Mouse (Mus musculus) brain, embryonic 14.5 days (tissue): ENCODE data around the gene Drosha. TPM values are rescaled to one million over a fixed set of nuclear protein-coding genes. Genes with fewer than 3 reads are reported as not detected.
"Not testable (repeated sequence)": the region's sequence is repeated elsewhere in the genome, so short reads cannot be mapped to it uniquely, and the experiment has no call there.

Experiments
- DNase-seq: peaks from one replicate; pipeline ENCODE4 v3.0.0-alpha.2; 2011; ENCODE audit warnings: low read depth
- CTCF ChIP-seq: fragments of 200-500 bp; IDR thresholded peaks from 2 replicates; pipeline ENCODE4 v1.5.1; 2012; ENCODE audit warnings: inconsistent platforms, mild to moderate bottlenecking, moderate library complexity, borderline replicate concordance; ENCODE audit not compliant: insufficient read depth, insufficient read length; ENCODE audit errors: extremely low read depth
- POLR2A ChIP-seq: fragments of 200-500 bp; IDR thresholded peaks from 2 replicates; pipeline ENCODE4 v1.6.1; 2012; ENCODE audit warnings: mild to moderate bottlenecking, inconsistent platforms, borderline replicate concordance; ENCODE audit not compliant: poor library complexity, insufficient read depth, insufficient read length, severe bottlenecking; ENCODE audit errors: extremely low read depth
- polyA plus RNA-seq: library from polyadenylated mRNA; depleted of rRNA; stranded (reverse); fragments of >200 nt; gene quantifications from 2 replicates; pipeline ENCODE4 v1.2.3, GENCODE M21; 2012

Gene Drosha
- polyA plus RNA-seq, 1 experiment = 57.1 TPM

DNA sequence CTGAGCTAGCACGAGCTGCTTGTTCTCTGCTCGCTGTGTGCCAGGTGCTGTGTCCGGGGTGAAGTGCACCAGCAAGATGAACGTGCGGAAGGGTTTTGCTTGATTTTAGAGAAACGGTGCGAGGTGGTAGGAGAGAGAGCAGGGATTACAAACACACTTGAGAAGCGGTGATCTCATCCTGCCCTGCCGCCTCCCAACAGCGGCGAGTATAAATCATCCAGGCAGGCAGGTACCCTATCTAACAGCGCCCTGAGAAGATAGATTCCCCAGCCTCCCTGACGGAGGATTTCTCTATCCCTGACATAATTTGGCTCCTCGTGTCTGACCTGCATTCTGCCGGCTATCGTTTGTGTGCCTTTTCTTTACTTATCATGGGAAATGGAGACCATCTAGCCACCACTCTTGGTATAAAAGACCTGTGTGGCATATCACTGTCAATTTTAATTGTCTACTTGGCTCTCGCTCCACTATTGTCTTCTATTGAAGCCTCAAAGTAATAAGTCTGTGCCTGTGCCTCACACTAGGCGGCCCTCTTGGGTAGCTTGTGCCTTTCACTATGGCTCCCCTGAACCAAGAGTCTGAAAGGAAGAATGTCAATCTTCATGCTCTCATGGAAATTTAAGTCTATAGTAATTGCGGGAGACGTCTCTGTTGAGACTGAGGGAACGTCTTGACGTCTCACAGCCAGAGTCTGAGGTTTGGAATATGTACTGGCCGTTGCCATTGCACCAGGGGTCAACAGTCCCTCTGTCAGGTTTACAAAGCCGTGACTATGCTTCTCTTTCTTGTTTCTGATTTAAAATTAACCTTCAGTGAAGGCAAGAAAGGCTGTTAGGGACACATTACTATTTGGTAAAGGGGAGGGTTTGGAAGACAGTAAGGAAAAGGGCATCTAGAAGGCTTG is 95.6 kb downstream of the Drosha start:
- DNase-seq = peak; percentile 41
- no peak for TF ChIP-seq POLR2A
- 0 out of 2 replicates have a peak, but pooled peaks have one; percentile 1 for TF ChIP-seq CTCF

DNA sequence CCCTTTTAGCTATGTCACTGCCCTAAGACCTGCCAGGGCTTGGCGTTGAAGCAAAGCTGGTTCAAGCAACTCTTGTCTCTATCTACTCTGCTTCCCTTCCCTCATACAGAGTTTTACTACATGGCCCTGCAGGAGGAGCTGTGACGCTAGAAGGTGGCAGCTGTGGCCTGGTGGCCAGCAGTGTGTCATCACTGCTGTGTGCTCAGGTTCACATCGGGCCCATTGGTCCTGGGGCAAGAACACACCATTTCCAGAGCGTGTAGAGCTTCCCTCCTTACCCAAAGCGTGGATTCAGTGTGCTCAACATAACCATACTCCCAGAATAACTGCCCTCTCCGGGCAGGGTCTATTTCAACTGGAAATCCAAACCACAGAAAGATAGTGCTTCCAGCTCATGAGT is 97.3 kb downstream of the Drosha start:
- DNase-seq = no peak
- TF ChIP-seq CTCF = no peak
- no peak for TF ChIP-seq POLR2A

DNA sequence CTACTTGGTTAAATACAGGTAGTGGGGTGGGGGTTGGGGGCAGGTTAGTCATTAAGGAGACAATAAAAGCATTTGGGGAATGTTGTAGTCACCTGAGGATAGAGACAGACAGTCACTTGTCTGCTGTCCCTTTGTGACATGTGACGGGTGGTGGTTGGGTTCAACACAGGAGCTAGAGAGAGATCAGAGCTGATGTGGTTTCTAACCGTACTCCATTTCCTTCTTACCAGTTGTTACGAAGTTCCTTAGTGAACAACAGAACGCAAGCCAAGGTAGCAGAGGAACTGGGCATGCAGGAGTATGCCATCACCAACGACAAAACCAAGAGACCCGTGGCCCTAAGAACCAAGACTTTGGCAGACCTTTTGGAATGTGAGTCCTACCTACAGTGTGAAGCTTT is 99.2 kb downstream of the Drosha start:
- no peak for TF ChIP-seq POLR2A
- TF ChIP-seq CTCF = no peak

DNA sequence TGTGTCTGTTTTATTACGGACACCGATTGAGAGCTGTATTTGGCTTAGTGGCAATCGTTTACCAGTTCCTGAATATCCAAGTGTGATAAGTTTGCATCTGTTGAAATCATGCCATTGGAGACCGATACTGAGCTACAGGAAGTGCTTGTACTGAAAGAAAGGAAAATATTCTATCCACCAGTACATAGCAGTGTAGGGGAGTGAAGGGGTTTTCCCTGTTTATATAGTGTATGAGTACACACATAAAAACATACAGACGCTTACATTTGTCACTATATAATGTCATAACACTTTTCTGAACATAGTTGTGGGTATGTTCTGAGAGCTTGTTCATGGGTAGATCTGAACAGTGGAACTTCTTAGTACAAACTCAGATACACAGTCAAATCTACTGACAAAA is 106.9 kb downstream of the Drosha start:
- TF ChIP-seq POLR2A (no peak), CTCF (no peak)
- DNase-seq = no peak

More for the DNA sequence above, 99.2 kb downstream of the Drosha start:
- no peak for DNase-seq

DNA sequence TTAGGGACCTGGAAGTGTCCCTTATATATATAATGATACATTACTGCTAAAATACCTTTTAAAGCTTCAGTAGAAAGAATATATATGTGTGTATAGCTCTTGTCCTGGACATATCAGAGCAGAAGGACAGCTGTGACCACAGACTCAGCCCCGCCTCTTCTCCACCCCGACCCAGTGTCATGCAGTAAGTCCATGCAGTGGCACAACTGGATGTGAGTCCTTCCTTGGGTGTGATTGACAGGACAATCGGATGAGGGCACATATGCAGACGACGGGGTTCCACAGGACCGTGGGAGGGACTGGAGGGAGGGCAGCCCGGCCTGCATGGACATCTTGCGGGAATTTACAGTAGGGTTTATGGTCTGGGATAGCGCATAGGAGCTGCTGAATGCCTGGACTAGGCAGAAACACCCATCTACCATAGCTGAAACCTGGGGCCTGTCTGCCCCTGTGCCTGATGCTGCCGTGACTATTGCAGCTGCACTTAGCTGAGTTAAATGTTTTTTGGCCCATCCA is 111.7 kb downstream of the Drosha start:
- no peak for TF ChIP-seq POLR2A
- TF ChIP-seq CTCF = no peak

DNA sequence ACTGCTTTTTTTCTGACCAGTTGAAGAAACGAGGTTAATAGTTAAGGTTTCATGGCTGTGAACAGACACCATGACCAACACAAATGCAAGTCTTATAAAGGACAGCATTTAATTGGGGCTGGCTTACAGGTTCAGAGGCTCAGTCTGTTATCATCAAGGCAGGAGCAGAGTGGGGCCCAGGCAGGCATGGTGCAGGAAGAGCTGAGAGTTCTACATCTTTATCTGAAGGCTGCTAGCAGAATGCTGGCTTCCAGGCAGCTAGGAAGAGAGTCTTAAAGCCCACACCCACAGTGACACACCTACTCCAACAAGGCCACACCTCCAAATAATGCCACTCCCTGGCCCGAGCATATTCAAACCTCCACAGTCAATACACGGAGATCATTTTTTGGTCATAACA is 112.7 kb downstream of the Drosha start:
- not testable (repeated sequence) for DNase-seq

More for the DNA sequence above, 111.7 kb downstream of the Drosha start:
- no peak for DNase-seq

DNA sequence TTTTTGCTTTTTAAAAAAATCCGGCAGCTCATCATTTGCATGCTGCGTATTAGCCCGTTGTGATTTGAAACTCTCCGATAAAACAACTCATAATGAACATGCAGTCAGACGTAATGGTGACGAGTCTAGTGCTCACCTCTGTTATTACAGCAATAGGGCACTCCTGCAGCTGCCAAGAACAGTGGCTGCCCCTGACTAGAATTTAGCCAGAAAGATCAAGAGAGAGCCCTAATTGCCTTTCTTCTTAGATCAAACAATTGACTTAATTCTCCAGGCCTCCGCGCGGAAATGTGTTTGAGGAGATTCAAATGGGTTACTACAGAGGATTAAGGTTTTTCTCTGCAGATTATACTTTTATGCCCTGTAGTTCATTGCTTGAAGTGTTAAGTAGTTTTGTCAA is 116.5 kb downstream of the Drosha start:
- peak; percentile 56 for DNase-seq
- no peak for TF ChIP-seq CTCF
- no peak for TF ChIP-seq POLR2A

DNA sequence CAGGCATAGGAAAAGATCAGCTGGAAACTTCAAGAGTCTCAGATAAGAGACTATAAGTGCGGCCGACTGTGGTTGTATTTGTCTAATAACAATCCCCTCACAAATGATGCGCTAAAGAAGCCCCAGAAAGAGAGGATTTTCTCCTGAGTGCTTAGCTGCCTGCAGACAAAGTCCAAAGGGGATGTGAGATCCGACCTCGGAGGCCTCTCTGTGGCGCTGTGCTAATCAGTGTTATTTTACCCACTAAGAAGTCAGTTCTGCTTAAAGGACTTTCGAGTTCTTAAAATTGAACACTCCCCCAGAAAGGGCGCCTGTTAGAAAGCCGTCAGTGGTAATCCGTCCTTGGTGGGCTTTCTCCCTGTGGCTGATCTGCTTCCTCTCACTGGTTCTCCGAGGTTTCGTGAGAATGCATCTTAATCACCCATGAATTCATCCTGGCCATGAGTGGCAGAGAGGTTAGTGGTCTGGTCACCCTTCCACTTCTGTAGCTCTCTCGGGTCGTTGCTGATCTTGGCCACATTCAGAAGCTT is 117.1 kb downstream of the Drosha start:
- TF ChIP-seq POLR2A = no peak
- TF ChIP-seq CTCF = no peak
- DNase-seq = peak; percentile 42

DNA sequence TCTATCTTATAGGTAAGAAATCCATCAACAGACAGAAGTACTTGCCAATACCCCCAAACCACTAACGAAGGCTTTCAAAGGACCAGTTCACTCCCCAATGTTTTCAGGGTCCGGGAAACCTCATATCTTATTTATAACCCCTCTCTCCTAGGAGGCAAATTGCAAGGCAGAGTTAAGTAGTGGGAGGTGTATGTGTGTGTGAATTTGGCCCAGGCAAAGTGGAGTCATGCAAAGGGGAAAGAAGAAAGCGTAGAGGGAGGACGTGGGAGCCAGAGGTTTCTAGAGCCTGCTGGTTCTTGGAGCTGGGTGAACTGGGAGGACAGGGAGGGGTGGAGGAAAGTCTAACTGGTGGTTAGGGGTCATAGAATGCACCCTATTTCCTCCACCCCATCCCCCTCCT is 117.8 kb downstream of the Drosha start:
- no peak for TF ChIP-seq POLR2A
- TF ChIP-seq CTCF = no peak

DNA sequence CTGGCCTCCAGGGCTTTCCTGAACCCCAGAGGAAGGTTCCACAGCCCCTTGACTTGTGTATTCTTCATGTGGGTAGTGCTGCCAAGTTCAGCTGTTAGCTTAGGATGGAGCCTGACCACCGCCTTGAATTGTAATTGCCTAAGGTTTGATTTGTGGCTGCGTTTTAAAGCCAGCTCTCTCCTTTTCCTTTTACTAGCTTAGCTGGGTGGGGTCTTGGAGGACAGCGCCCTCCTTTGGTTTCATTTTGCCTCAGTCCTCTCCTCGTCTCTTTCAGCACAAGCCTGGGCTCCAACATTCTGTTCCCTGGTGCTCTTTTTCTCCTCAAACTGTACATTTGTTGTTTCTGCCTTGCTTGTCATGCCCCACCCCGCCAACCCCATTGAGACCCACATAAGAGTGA is 133.4 kb downstream of the Drosha start:
- DNase-seq = no peak
- TF ChIP-seq POLR2A = no peak
- no peak for TF ChIP-seq CTCF

More for the DNA sequence above, 117.8 kb downstream of the Drosha start:
- no peak for DNase-seq

DNA sequence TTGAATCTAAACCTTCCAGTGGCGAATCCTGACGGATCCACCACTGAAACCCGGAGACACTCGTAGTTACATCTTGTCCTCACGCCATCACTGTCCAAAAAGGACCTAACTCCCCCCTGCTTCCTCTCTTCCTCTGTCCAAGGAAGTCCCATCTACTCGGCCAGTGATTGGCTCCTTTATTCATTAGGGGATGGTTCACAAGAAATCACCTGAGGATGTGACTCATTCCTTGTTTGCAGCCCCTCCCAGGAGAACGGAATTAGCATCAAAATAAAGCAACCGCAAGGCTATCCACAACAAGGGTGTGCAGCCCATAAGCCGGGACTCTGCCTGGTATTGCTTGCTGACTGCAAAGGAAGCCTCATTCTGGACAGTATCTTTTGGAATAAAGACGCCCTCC is 137.6 kb downstream of the Drosha start:
- DNase-seq = no peak
- TF ChIP-seq POLR2A = no peak
- no peak for TF ChIP-seq CTCF

DNA sequence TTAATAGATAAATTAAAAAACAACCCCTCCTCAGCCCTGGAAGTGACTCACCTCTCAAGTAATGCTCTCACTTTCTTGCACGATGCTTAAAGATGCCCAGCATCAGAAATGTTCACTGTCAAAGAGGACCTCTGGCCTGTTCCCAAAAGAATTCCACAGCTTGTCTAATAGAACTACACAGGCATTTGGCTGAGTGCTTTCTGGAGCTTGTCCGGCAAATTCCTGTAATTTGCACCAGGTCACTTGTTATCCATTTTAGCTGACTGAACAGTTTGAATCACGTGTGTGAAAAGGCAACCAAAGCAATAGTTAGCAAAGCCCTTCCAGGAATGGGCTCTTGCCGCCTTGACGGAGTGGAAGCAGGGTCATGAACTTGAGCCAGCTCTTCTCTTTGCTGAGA is 140.6 kb downstream of the Drosha start:
- DNase-seq = no peak
- TF ChIP-seq POLR2A (no peak), CTCF (no peak)
